ENCODE assay signal across 19 mouse cellular contexts in genomic region chr3:19754636-19755035, GRCm38 (mm10).
A peak's percentile ranks its signal among the peaks of the same experiment; 100 is the strongest.
DNase-seq lines count a peak whose midpoint lies in the region; ATAC-seq lines count a peak whose summit lies in the region.
"Had no signal": no experiment of that assay in that cellular context is flagged by ENCODE, and none has a peak within 500 bp of the region (broad histone marks: within the 10 kb centered on the region; RNA-seq: fewer than 3 reads in every experiment).

No protein-coding gene starts in this region.

- H3K4me1 ChIP-seq in midbrain, embryonic 15.5 days: no peaks in the 10 kb centered on the region
- H3K4me1 ChIP-seq: embryonic facial prominence, embryonic 13.5 days; embryonic facial prominence, embryonic 15.5 days; forebrain, embryonic 10.5 days; forebrain, embryonic 12.5 days had no signal

- no peaks in the 10 kb centered on the region for H3K36me3 ChIP-seq in midbrain, embryonic 15.5 days (replicated peaks)
- H3K36me3 ChIP-seq: embryonic facial prominence, embryonic 13.5 days; embryonic facial prominence, embryonic 15.5 days; forebrain, embryonic 10.5 days; forebrain, embryonic 12.5 days had no signal

- no peaks in the 10 kb centered on the region; the same call in 1 of the 2 replicates for H3K9me3 ChIP-seq in midbrain, embryonic 15.5 days
- H3K9me3 ChIP-seq: embryonic facial prominence, embryonic 13.5 days; embryonic facial prominence, embryonic 15.5 days; forebrain, embryonic 10.5 days; forebrain, embryonic 12.5 days had no signal

- H3K27ac ChIP-seq in midbrain, embryonic 15.5 days: no peak overlapping the region
- H3K27ac ChIP-seq: embryonic facial prominence, embryonic 13.5 days; embryonic facial prominence, embryonic 15.5 days; forebrain, embryonic 10.5 days; forebrain, embryonic 12.5 days had no signal

- H3K4me2 ChIP-seq in midbrain, embryonic 15.5 days: no peak overlapping the region
- H3K4me2 ChIP-seq: embryonic facial prominence, embryonic 13.5 days; embryonic facial prominence, embryonic 15.5 days; forebrain, embryonic 12.5 days had no signal

- WGBS in midbrain, embryonic 15.5 days: 73% methylated on average over 2 of the region's 2 CpGs

- H3K27me3 ChIP-seq in midbrain, embryonic 15.5 days (replicated peaks): no peaks in the 10 kb centered on the region
- H3K27me3 ChIP-seq: embryonic facial prominence, embryonic 13.5 days; embryonic facial prominence, embryonic 15.5 days; forebrain, embryonic 12.5 days had no signal

- no peak for ATAC-seq in midbrain, embryonic 15.5 days (replicated peaks)
- ATAC-seq: forebrain, embryonic 14.5 days; forebrain, embryonic 16.5 days had no signal

- peak; percentile 60 for DNase-seq in adrenal gland, adult 2 months
- no peak for DNase-seq in adrenal gland, postnatal 25 days
- DNase-seq in adrenal gland, postnatal 10 days: peak; percentile 33
- peak; percentile 30 to 43 for DNase-seq in adrenal gland, postnatal 36 days
- DNase-seq in gastrocnemius, postnatal 4 days (ENCODE audit: low spot score in 2 of 2): no peak
- DNase-seq: cerebellum, adult 11 months; cerebellum, adult 18-20 months; cerebellum, adult 8-10 months; cerebellum, adult 9-11 months; cerebellum, postnatal 36 days; embryo, embryonic 11 days had no signal

- H3K9ac ChIP-seq in midbrain, embryonic 15.5 days: no peak overlapping the region
- H3K9ac ChIP-seq: embryonic facial prominence, embryonic 13.5 days; embryonic facial prominence, embryonic 15.5 days; forebrain, embryonic 12.5 days had no signal

- H3K4me3 ChIP-seq in midbrain, embryonic 15.5 days: no peak overlapping the region
- H3K4me3 ChIP-seq: embryonic facial prominence, embryonic 13.5 days; embryonic facial prominence, embryonic 15.5 days; erythroblast, embryonic 14.5 days; forebrain, embryonic 10.5 days; forebrain, embryonic 12.5 days had no signal

Comparison
In these comparisons a context has a peak if more than half of its experiments do, and no peak if none do; other contexts are left out.
1. DNase-seq: peak in adrenal gland, adult 2 months (single experiment), adrenal gland, postnatal 10 days (single experiment) and adrenal gland, postnatal 36 days (2 of 2); none in adrenal gland, postnatal 25 days (single experiment) and gastrocnemius, postnatal 4 days (0 of 2).